Mouse (Mus musculus) cerebellum, adult (tissue): Measurements from ENCODE around the gene Tssk3.

Source experiments
- ATAC-seq: cut with Nextera tagmentation; 2 replicates; pipeline ENCODE4 v1.9.2; 2017; ENCODE audit warnings: mild to moderate bottlenecking, moderate library complexity, mixed read lengths; ENCODE audit not compliant: insufficient number of reproducible peaks, low FRiP score, low TSS enrichment

The Tssk3 gene

DNA sequence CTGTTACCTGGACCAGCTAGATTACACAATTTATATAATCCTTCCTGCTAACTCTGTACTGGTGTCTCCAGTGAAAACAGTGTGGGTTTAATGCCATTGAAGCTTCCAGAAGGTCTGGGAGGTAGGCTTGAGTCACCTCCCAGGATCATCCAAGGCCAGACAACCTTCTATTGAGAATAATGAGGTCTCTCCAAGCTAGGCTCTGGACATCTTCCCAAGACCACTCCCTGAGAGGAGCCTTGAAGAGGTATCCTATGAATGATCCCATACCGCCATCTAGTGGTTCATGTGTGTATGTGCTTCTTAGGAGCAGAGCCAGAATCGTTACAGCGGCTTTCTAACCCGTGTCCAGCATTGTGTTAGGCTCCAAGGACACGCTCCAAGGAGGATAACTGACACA, 35.6 kb downstream of the Tssk3 start:
- ATAC-seq = peak; percentile 81; the same call in 1 of the 2 replicates

DNA sequence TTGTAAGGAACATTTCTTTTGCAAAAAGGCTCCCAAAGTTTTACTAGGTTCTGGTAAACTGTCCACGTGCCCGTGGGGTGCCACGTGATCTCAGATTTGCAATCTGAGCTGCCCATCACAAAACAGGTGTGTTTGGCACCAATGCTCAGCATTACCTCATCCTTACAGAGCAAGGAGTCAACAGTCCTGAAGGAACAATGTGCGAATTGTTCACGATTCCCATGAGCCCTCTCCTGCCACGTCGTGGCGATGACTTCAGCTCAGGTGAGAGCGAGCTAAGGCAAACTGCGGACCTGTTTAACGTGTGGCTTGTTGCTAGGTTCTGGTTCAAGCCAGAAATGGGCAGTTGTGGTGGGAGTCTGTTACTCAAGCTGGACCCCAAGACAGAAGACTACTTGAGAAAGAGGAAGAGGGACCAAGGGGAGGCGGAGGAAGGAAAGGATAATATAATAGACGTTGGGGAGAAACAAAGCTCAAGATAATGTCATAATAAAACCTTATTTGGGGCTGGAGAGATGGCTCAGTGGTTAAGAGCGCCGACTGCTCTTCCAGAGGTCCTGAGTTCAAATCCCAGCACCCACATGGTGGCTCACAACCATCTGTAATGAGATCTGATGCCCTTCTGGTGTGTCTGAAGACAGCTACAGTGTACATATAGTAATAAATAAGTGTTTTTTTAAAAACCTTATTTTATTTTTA, 39.2 kb downstream of the Tssk3 start:
- ATAC-seq = no peak

DNA sequence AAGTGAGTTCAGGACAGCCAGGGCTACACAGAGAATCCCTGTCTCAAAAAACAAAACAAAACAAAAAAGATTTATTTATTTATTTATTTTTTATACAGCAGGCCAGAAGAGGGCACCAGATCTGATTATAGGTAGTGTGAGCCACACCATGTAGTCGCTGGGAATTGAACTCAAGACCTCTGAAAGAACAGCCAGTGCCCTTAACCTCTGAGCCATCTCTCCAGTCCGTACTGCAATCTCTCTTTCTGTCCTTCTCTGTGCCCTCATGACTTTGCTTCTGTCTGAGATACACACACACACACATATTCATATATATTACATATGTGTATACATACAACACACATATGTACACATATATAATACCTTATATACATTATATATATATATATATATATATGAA, 40.0 kb downstream of the Tssk3 start:
- ATAC-seq = no peak

DNA sequence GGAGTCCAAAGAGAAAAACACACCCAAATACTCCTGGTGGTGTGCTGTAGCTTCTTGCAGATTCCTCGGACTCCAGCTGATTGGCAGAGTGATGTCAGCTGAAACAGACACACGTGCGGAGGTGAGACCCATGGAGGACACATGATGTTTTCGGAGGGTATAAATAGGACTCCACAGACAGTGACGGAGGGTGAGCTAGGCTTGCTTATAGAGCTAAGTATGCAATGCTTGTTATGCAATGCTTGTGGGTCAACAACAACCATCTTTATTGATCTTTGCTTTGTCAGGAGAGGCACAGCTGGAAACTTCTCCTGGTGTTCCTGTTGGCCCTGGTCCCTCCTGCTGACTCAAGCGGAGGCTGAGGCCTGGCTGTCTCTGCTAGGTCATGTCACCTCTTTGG, 42.1 kb downstream of the Tssk3 start:
- no peak for ATAC-seq

DNA sequence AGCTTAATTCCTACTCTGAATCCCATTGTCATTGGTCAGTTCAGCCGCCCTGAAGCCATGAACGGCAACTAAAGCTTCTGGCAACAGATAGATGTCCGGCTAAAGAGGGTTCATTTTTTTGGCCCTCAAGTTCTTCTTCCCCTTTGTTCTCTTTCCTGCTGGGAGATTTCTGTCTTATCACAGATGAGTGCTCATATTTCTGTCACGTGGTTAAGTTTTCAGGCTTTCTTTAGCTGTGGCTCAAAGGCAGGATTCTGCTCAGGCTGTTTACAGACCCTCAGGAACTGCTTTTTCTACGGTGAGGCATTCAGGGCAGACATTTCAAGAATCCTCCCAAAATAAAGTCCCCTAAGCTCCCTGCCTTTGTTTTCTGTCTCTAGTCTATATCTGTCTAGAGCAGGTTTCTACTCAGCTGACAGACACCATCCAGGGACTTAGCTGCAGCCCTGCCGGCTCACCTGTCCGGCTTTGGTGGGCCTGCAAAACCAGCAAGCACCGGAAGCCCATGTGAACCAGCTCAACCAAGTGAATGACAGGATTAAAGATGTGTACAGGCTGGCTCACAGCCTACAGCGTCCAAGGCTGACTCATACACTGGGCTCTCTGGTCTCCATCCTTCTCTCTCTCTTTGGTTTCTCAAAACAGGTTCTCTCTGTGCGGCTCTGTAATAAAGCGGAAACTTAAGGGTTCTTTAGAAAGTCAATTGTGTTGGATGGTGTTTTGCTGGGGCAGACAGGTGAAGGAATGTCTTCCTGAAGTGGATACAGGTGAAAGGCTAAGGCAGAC, 42.9 kb downstream of the Tssk3 start:
- no peak for ATAC-seq

DNA sequence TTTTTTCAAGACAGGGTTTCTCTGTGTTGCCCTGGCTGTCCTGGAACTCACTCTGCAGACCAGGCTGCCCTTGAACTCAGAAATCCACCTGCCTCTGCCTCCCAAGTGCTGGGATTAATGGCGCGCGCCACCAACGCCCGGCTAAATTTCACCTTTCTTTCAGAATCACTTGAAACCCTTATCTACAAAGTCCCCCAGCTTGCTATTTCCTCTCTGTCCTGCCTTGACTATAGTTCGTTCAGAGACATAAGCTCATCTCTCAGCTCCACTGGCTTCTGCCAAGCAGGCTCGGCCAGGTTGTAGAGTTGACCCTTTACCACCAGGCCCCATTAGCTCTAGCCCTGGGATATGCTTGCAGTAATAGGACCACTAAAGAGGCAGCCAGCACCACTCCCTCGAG, 43.5 kb downstream of the Tssk3 start:
- ATAC-seq = no peak

DNA sequence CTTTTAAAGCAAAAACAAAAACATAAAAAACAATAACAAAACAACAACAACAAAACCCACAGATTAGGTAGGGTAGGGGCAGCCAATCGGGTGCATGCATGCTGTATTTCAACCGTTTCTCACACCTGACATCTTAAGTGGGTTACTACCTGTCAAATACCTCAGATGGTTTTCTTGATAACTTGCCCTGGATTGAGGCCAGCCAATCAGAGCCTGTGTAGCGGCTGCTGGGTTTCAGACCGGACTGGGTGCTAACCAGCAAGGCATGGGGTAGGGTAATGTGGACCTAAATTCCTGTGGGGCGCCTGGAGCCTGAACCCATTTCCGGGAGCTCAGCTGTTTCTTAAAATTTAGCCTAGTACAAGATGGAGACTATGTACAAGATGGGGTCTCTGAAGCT, 49.7 kb downstream of the Tssk3 start:
- no peak for ATAC-seq

DNA sequence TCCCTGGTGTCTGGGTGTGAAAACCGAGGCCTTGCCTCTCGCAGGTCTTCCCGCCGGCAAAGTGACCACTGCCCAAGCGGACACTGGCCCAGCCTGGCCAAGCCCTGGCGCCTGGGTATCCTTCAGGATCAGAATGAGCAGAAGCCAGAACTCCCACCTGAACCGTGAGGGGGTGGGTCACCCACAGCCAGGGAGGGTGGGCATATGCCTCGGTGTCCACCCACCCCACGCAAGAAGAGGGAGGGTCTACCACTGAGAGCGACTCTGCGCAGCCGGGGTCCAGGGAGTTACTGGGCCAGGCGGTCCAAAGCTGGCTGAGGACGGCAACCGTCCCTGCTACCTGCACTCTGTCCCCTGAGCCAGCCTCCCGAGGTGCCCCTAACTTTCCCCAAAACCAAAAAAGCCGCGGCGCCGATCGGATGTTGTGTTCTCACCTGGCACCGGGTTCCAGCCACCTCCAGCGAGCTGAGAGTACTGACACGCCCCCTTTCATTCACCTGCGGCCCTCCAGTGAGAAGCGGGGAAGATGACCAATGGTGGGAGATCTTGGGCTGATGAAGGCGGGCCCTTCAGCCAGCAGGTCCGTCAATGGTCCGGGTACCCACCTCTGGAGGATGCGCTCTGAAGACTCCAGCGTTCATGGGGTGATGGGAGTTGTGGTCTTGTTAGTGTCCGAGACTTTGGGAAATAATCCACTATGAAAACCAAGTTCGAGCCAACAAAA, 50.3 kb downstream of the Tssk3 start, which contains the start of gene Zbtb8b:
TSS of gene Zbtb8b (minus strand) at position 514 of the 724 bp plus-strand sequence.
- peak; percentile 93 for ATAC-seq
